Mouse (Mus musculus): Measurements from ENCODE around the gene Chrnb2. TPM values are rescaled to one million over a fixed set of nuclear protein-coding genes. Genes with fewer than 3 reads are reported as not detected.

Chrnb2 gene
- polyA plus RNA-seq (2017; shearing (Covaris generic)), result 1.5 TPM

DNA sequence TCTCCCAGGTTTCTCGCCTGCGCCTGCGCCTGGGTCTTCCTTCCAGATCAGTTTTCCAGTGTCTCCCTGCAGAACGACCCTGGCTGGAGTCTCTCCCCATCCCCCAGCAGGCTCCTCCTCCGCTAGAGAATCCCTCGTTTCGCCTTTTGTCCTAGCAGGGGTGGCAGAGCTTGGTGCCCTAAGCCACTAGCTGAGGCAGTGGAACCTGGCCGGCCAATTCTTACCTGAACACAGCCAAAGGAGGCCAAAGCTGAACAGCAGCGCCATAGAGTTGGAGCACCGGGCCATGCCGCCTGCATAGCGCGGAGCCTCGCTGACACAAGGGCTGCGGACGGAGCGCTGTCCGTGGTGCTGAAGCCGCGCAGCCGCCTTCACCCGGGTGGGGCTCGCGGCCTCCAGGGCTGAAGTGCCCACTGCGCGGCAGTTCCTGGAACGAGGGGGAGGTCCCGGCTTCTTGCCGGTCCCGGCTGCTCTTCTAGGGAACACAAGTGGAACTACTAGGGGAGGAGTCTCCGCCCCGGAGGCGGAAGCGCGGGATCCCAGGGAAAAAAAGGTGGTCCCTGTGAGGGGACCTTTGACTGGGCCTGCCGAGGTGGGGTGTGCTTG lies at the start of gene Chrnb2:
Gene Chrnb2 (minus strand): TSS at position 514 of the 606 bp plus-strand sequence.

GRCm38 (mm10) chr3:89772968-89773709 lies 8.7 kb upstream of the Chrnb2 start, which contains the start of gene Ube2q1:
Gene Ube2q1 (plus strand): TSS chr3:89773616.

DNA sequence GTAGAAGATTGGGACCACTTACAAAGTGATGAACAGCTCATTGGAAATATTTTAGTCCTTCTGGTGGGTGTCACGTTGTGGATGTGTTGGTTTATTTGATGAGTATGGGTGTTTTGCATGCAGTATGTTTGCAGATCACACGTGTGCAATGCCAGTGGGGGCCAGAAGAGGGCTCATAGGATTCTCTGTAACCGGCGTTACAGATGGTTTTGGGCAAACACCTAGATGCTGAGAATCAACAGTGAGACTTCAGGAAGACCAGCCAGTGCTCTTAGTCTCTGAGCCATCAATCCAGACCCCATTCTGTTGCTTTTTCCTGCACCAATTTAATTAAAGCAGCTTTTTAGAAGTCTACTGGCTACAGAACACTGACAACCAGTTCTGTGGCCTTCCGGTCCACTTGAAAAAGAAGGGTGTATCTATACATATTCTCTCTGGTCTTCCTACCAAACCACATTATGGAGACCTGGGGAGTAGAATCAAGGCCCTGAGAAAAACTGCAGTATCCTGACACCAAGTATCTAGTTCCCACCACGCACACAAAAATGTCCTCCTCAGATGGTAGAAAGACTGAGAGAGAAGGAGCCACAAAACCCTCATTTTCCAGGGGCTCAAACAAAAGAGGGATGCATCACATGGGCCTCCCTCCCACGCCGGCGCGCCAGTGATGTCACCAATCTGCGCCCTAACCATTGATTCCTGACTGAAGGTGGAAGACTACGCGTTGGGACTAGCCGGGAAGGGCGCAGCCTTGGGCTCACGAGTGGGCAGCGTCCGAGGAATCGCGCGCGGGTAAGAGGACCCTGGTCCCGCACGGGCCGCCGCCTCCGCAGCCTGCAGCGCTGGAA lies 49.8 kb downstream of the Chrnb2 start, which contains the start of gene Adar:
Gene Adar (plus strand): TSS at position 664 of the 848 bp plus-strand sequence.

Other genes starting within 250 kb of the Chrnb2 start
- gene Kcnn3, start 244.5 kb downstream of the Chrnb2 start, polyA plus RNA-seq (2017; shearing (Covaris generic)), result not detected
- 143 TPM for gene Adar, start 49.6 kb downstream of the Chrnb2 start, polyA plus RNA-seq (2017; shearing (Covaris generic))
- 8.8 TPM for gene Ube2q1, start 9.0 kb upstream of the Chrnb2 start, polyA plus RNA-seq (2017; shearing (Covaris generic))
- gene She, start 66.7 kb upstream of the Chrnb2 start, polyA plus RNA-seq (2017; shearing (Covaris generic)), result 10.3 TPM
- gene Il6ra, start 148.6 kb upstream of the Chrnb2 start, polyA plus RNA-seq (2017; shearing (Covaris generic)), result 18.3 TPM
- gene Atp8b2, start 198.9 kb upstream of the Chrnb2 start, polyA plus RNA-seq (2017; shearing (Covaris generic)), result 33.3 TPM
- gene Hax1, start 234.1 kb upstream of the Chrnb2 start, polyA plus RNA-seq (2017; shearing (Covaris generic)), result 116 TPM